Mouse (Mus musculus): ENCODE measurements at regions not wholly inside any gene's neighbourhood (a gene's known extent, or its start where the extent isn't known, plus 50 kb on each side); places are given as distances from the start of the nearest gene placed in this dataset.

DNA sequence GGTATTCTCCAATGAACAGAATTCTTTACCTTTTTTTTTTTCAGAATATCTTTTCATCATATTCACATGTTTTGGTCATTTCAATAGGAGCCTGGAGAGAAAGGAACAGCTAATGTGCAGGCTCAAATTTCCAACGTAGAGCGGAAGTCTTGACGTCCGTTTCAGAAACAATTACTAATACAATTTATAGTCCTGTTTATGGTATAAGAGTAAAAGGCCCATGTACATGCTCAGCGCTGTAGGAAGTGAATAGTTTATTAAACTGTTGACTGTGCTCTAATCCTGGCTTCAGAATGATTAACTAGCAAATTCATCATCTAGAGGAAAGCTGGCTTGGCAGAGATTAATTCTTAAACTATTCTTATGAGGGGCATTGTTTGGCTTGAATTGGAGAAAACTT lies 142.1 kb downstream of the Pik3r1 start:
- DNase-seq, result no peak

DNA sequence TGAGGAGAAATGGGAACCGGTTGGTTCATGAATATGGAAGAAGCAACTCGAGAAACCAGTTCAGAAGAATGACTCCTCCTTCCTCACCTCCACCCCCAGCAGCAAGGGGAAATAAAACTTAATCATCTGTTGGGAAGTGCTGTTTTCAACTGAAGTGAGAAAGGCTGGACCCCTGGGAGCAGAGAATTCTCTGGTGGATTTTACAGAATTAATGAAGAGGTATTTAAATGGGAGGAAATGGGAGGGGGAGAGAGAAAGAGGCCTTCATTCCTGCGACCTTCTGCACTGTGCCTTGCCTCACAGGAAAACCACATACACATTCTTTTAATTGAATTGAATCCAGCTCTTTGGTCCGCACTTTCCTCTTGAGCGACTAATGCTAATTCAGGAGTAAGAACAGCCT lies 143.8 kb downstream of the Pik3r1 start:
- intact Hi-C loops (cut with DNase I), result no loop called here
- DNase-seq, result no peak

More for the DNA sequence above, 142.1 kb downstream of the Pik3r1 start:
- intact Hi-C loops (cut with DNase I), result no loop called here

DNA sequence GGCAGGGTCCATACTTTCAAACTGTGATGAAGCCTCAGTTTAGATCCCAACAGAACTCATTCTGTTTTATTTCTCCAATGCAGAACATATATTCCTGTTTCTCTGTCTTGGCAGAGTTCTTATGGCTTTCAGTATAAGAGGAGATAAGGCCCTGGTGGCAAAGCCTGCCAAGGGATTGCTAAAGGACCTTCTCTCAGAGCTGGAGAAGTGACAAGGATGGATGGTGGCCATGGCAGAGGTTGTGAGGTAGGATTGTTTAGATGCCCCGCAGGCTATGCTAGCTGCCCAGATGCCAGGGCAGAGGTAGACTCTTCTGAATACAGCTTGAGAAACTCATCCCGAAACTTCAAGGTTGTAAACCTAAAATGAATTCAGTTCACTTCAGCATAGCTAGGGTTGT lies 145.4 kb downstream of the Pik3r1 start:
- intact Hi-C loops (cut with DNase I), result no loop called here
- DNase-seq, result no peak

DNA sequence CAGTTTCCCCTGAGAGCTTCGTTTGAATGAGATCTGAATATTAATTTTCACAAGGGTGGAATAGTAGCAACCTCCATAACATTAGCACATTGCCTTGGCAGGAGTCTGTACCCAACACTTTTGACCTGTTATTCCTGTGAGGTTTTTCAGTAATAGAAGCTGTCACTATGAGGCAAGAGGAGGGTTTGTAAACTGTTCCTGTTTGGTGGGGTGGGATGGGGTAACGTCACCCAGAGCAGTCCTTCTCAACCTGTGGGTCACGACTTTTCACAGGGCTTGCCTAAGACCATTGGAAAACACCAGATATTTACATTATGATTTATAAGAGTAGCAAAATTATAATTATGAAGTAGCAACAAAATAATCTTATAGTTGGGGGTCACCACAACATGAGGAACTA lies 147.4 kb downstream of the Pik3r1 start:
- no peak for DNase-seq
- intact Hi-C loops (cut with DNase I), result no loop called here

DNA sequence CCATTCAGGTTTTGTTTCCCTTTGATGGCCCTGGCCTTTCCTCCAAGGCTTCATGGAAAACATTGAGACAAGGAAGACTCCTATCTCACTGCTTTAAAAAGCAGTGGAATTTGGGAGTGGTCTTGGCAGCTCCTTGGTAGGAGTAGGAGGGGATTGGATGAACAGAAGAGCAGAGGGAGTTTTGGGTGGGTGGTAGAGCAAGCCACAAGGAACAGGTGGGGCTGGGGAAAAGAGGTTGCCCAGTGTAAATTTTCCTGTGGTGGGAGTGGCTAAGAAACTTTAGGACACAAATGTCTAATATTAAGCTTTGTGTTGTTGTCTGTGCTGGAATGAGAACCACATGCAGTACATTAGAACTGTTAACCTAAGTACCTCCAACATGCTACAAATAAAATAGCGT lies 148.9 kb downstream of the Pik3r1 start:
- no peak for DNase-seq
- intact Hi-C loops (cut with DNase I), result no loop called here

DNA sequence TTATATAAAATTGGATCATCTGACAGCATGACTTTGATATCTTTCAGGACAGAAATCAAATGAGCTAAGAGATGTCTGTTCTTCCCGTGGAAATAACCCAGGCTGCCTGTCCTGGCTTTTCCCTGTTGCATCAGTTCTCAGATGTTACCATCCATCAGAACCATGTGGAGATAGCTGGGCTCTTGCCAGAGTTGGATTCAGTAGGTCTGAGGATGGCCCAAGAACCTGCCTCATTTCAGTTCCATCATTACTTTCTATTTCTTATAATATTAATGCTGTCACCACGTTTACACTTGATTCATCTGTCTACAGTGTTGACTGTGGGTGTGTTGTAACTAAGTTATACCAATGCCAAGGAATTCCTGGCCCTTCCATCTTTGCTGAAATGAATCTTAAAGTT lies 155.2 kb downstream of the Pik3r1 start:
- DNase-seq, result no peak
- intact Hi-C loops (cut with DNase I), result no loop called here

DNA sequence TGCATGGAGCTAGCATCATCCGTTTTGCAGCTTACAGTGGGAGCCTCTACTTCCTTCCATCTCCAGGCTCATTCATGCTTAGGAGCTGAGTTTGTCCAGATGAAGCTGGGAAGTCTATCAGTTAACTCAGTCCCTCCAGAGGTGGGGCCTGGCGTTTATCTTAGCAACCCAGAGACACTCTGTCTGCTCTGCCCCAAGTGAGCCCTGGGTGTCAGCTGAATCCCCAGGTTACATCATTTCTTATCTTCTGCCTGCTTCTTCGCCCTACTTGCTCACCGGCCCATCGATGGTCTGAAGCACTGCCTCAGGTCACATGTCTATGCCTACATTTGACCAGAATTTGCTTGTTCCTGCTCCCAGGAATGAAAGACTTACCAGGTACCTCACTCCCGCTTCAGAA lies 156.3 kb downstream of the Pik3r1 start:
- no peak for DNase-seq
- intact Hi-C loops (cut with DNase I), result no loop called here

DNA sequence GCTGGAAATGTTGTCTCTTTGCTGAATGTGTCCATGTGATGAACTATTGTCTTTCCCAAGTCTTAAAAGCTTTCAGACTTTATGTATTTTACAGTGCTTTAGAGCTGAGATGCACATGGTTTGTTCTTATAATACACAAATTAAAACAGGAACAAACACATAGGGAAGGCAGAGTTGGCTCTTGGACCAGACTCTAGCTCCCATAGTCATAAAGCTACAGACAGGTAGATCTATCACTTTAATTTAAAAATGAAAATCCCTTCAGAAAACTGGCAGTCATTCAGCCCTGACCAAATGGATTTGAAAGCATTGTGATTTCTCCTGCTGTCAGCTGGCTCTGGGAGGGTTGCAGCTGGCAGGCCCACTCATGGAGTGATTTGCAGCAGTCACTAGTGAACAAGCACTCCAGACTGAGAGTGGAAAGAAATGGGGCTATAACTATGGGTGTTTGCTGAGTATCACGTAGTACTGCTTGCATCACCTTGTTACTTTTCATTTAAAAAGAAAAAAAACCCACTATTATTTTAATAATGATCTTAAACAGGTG lies 161.8 kb downstream of the Pik3r1 start:
- DNase-seq, result no peak
- intact Hi-C loops (cut with DNase I), result no loop called here

DNA sequence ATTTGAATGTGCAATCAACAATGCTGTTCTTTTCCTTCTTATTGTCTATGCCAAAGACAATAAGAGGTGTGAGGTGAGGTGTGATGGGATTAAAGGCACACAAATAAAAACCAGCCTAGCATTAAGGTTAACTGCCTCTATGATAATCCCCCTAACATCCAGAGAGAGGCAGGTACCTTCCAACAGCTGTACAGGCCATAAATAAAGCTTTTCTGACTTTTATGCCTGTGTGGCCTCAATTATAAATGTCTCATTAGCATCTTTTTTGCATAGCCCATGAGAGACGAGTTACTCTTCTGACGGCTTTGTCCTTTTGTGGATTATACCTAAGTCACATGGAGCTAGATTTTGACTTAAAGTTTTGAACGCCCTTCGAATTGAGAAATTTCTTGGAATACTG lies 162.3 kb downstream of the Pik3r1 start:
- DNase-seq, result no peak
- intact Hi-C loops (cut with DNase I), result no loop called here

DNA sequence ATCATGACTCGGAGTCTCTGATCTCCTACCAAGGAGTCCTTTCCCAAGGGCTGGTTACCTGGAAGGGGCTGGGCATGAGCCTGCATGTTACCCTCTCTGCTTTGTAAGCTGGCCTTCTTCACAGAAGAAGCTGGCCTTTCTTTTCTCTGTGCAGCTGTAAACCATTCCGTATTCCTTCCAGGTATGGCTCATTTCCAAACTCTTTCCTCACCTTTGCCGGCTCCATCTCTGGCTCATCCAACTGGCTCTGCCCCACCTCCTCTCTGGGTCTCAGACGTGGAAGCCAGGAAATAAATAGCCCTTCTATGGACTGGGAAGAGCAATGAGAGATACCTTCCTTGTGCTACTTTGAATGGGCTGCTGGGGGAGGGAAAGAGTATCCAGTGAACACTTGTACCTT lies 163.0 kb downstream of the Pik3r1 start:
- no peak for DNase-seq
- intact Hi-C loops (cut with DNase I), result no loop called here

DNA sequence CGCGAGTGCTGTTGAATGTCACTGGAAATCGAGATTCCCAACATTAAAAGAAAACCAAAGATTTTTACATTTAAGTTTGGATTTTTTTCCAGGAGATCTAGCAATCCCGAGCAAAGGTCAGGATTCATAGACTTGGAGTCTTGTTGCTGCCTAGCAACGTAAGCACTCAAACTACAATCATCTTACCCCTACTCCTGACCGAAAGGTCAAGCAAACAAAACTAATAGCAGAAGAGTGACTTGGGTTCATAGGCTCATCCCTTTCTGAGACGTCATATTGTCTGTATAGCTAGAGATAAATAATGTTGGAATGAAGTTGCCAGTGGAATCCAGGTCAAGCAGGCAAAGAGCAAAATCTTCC lies 169.9 kb downstream of the Pik3r1 start:
- intact Hi-C loops (cut with DNase I), result no loop called here
- no peak for DNase-seq

DNA sequence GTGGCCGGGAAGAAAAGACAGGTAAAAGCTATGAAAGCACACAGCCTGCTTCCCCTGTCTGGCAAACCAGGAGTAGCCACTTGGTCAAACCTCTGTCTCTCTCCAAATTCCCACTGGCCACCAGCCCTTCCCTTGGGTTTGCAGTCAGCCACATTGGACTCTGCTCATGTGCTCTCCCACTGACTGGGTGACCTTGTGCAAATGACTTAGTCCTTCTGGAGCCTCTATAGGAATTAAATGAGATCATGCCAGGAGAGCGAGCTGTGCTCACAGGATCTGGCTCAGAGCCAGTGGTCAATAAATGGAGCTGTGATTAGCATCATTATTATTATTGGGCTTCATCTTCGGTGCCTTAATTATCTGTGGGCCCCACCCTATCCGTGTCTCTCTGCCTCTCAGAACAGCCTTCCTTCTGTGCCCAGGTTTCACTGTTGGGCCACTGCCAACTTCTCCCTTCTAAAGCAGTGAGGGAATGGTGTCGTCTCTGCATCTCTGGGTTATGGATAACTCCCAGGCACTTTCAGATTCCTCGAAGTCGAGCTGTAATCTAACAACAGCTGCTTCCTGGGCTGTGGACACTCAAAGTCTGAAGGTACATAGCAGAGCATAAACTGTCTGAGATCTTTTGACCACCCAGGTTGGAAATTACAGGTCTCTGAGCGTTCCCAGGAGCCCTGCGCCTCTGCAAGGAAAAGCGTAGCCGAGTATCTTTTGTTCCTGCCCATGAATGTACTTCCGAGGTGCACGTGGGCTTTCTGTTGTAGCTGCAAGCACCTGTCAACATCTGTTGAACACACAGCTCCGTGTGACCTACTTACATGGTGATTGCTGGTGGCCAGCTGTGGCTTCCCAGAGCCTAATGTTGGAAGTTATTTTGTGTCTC lies 170.5 kb downstream of the Pik3r1 start:
- DNase-seq, result no peak

DNA sequence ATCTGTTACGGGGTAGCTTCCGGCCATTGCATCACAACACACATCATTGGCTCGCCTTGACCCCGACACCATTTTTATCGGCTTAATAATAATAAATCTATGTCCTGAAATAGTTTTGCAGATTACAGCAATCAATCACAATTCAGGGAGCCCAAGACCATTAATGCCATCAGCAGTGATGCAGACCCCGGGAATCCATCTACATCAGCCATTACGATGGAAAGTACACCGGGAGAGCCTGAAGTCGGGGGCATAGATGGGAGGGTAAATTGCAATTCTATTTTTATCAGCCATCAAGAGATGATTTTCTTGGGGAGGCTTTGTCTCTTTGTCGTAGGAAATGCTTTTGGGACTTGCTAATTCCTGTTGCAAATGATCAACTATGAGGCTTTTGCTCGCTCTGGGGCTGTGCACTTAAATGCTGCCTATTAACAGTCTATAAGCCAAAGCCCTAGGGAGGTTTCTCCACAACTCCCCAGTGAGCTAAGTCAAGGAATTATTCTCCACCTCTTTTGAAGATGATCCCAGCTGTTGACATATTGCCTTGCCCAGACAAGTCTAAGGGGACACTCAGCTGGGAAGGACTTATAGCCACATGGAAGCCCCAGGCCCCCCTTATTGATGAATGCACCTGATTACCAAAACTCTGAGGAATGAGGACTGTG lies 173.4 kb downstream of the Pik3r1 start:
- intact Hi-C loops (cut with DNase I), result no loop called here
- no peak for DNase-seq

More for the DNA sequence above, 170.5 kb downstream of the Pik3r1 start:
- intact Hi-C loops (cut with DNase I), result no loop called here

DNA sequence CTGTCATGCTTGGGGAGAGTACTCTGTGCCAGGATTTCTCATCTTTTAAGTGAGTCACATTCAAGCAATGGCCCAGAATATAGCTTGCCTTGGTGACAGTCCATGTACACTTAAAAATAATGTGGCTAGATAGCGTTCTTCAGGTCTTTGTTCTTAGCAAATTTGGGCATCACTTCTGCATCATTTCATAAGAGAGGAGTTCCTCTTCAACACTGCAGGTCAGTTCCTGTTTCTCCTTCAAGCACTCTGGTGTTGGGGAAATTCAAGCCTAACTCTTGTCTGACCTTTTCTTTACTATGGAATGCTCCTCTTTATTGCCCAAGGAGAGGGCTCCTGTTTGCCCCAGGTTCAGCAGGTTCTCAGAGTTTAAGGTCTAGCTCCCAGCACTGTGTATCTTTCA lies 175.7 kb downstream of the Pik3r1 start:
- no peak for DNase-seq
- intact Hi-C loops (cut with DNase I), result no loop called here

DNA sequence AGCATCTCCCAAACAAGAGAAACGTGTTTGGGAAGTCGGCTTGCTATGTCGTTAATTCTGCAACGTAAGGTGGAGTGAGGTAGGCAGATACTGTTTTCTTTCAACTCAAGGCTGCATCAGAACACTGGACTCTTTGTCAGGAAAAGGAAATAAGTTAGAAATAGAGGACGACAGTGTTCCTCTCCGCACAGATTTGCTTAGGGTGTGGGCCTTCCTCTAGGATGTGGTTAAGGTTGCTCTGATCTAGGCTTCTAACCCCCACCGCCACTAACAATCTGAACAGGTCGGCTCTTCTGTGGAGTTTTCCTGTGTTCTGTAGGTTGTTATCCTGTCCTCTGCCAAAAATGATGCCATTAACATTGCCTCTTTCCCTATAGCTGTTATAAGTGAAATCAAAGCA lies 179.1 kb downstream of the Pik3r1 start:
- intact Hi-C loops (cut with DNase I), result no loop called here
- DNase-seq, result no peak

DNA sequence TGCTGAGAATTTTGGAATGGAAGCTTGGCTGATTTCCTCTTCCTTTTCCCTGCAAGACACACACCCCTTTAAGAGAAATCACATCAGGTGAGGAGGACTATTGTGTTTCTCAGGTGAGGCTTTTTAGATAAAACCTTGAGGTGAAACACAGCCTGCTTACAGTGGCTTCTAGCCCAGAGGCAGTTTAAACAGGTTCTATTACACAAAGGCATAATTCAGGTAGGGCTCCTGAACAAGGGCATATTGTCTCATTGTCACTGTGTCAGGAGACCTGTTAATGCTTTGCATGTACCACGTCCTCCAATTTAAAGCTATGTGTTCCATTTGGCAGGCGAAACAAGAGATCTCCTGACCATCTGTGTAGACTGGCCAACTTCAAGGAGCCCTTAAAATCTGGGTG lies 181.2 kb downstream of the Pik3r1 start:
- intact Hi-C loops (cut with DNase I), result no loop called here
- no peak for DNase-seq

DNA sequence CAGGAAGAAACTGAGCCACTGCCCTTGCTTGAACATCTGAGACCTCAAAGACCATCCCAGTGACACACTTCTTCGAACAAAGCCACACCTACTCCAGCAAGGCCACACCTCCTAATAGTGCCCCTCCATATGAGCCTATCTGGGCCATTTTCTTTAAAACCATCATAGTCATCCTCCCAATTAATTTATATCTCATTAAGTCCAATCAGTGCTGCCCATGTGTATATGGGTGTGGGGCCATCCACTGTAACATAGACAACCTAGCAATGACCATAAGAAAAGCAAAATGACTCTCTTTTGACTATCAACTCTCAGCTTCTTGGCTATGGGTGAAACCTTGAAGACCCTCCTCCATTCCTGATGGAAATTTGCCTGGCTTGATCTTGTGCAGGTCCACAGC lies 191.5 kb downstream of the Pik3r1 start:
- intact Hi-C loops (cut with DNase I), result no loop called here

DNA sequence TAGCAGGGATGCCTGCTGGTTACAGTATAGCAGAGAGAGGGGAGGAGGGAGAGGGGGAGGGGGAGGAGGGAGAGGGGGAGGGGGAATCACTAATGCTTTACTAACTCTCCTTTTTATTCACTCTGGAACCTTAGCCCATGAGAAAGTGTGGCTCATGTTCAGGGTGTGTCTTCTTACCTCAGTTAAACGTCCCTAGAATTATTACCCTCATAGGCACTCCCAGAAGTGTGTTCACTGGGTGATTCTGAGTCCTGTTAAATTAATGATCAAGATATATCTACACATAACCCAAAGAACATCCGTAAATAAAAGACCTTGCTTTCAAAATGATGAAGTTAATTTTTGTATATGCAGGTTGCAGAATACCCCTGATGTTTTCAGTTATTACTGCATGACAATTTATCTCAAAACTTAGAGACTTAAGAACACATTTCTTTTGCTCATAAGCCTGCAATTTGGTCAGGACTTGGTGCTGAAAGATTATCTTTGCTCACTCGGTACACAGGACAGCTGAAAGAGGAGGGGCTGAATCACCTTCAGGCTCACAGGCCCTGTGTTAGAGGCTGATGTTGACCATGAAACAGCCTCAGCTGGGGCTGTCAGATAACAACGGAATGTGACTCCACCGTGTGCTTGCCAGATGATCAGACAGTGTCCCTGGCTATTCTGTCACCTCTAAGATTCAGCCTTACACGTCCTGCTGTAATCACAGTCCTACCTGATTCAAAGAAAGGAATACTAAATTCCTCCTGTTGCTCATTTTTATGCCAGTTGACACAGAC lies 195.0 kb downstream of the Pik3r1 start:
- DNase-seq, result no peak

More for the DNA sequence above, 191.5 kb downstream of the Pik3r1 start:
- no peak for DNase-seq

DNA sequence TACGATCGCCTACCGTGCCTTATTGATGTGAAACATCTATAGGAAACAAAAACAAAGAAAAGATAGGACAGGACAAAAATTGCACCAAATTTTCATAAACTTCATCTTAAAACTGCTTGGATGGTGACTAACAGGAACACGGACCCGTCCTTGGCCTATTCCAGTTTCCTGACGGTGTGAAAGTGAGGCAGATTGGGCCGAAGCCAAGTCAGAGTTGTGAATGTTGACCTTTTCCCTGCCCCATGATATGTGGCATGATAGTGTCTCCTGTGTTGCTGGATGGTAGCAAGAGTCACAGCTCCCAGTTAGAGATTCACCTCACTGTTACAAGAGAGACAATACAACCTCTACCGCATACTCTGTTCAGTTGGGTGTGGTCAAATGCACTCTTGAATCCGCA lies 195.8 kb downstream of the Pik3r1 start:
- intact Hi-C loops (cut with DNase I), result no loop called here
- DNase-seq, result no peak

More for the DNA sequence above, 195.0 kb downstream of the Pik3r1 start:
- intact Hi-C loops (cut with DNase I), result no loop called here

DNA sequence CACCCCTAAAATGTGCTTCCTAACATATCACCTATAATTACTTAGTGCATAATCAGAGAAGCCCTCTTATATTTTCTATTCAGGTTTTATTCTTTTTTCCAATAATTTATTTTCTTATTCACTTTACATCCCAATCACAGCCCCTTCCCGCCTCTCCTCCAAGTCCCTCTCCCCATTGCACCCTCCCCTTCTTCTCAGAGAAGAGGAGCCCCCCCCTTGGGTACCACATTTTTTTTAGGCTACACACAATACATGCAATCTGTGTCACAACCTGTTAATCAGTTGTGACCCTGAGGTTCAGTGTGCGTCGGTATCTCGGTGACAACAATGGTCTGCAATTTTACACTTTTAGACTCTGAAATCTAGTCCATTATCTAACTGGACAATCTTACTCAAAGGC lies 198.0 kb downstream of the Pik3r1 start:
- no peak for DNase-seq
- intact Hi-C loops (cut with DNase I), result no loop called here

DNA sequence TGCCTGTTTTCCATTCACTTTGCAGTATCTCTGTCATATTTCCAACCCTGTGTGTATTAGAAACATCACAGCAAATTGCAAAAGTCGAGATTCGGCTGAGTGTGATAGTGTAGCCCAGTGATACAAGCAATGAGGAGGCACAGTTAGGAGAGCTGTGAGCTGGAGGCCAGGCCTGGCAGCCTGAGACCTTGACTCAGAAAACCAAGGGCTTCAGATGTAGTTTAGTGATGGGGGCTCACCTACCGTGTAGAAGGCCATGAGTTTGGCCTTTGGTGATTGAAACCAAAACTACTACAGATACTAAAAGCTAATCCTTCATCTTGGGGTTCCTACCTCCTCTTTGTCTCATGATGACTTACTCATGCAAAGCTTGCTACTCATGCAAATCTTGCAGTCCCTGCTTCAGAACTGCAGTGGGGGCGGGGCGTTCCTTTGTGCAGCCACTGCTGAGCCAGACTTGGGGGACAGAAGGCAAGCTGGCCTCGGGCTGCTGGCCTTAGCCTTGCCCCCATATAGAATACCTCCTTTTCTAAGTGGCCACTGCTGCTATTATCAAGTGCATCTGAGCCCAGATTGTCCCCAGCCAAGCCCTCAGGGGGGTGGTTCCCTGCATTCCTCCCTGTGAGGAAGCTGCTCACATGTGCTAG lies 198.9 kb downstream of the Pik3r1 start:
- intact Hi-C loops (cut with DNase I), result no loop called here
- DNase-seq, result no peak

Data from heart, postnatal 36 days (tissue).